Mouse (Mus musculus) lung, postnatal 4 days (tissue): ENCODE results near the gene Tec.

Experiments used
- DNase-seq, 2 experiments: peaks; one replicate each; pipeline ENCODE4 v3.0.0; 2021

Tec gene

GRCm38 (mm10) chr5:72776595-72776994, 91.7 kb downstream of the Tec start:
- DNase-seq = no peak

- DNase-seq = no peak
Observed at GRCm38 (mm10) chr5:72776127-72776526, 92.2 kb downstream of the Tec start.

GRCm38 (mm10) chr5:72769841-72770240, 98.4 kb downstream of the Tec start:
- no peak for DNase-seq

- DNase-seq = no peak
Observed at GRCm38 (mm10) chr5:72763546-72763945, 104.7 kb downstream of the Tec start.

DNA sequence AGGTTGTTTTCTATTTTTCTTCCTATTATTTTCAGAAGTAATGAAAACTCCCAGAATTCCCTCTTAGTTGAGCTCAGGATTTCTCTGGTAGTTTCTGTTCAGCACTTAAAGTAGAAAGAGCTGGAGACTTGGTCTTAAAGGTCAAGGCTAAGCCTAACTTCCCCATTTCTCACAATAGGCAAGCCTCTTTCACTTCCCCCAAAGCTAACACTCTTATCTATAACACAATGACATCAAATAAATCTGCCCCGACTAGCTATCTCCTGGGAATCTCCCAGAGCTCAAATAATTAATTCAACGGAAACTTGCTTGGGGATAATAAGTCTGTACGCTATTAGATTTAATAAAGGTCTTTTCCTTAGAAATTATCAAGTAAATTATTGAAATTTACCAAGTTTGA, 105.3 kb downstream of the Tec start:
- DNase-seq = no peak

GRCm38 (mm10) chr5:72761758-72762157, 106.5 kb downstream of the Tec start:
- no peak for DNase-seq

GRCm38 (mm10) chr5:72761237-72761636, 107.0 kb downstream of the Tec start:
- no peak for DNase-seq

DNA sequence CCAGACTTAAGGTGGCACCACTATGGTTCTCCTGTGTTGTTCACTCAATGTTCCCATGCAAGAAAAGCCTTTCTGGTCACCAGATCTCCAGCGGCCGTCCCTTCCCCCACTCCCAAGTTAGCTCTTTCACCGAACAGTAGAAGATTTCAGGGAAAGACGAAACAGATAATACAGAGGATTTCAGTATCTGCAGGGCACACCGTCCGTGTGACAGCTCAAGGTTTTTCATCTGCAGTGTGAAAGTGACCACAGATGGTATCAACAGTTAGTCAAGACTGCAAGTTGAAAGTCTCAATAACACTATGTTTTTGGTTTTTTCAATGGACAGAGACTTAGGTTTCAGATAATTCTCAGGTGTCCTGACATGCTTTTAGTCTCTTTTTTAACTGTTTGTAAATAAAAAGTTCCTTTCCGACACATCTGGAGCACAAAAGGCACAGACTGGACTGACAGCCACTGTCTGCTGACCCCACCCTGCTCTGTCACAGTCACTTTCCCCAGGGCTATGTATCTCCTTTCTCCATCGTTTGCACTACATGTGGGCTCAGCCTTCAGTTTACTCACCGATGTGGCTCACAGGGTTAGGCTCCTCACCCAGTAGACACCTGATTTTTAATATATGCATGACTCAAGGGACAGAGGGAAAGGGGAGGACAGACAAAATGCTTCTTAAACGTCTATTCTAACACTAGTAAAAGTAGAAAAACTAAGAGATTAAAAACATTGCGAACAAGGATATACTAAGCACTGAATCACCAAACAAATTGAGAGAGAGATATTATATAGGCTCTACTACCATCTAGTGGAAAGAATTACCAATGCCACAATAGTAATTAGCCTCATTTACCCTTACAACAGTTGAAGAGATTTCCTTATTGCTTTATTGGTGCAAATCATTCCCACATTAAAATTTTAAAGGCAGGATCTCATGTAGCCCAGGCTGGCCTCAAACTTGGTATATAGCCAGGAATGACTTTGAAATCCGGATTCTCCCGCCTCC, 109.1 kb downstream of the Tec start:
- DNase-seq = no peak

GRCm38 (mm10) chr5:72757155-72757773, 111.0 kb downstream of the Tec start:
- no peak for DNase-seq

- no peak for DNase-seq
Observed at GRCm38 (mm10) chr5:72755941-72756340, 112.3 kb downstream of the Tec start.

- DNase-seq = no peak
Observed at GRCm38 (mm10) chr5:72755035-72755434, 113.2 kb downstream of the Tec start.

DNA sequence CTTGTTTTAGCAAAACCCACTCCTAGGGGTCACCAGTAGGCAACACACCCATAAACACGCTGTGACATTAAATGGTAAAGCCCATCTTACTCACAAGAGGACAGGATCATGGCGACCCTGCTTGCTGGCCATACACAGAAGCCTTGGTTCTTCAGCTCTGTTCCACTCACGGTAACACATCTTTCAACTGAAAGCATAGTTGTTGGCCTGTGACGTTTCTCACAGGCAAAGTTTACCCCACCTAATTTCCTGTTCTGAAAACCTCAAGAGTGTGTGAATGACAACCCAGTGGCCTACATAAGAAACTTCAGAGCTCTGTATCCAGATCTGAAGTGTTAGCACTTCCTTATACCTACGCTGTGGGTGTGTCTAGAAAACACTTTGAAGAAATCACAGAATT, 115.7 kb downstream of the Tec start, which contains the start of gene Txk:
Gene Txk (minus strand): TSS at position 193 of the 400 bp plus-strand sequence.
- DNase-seq = no peak

DNA sequence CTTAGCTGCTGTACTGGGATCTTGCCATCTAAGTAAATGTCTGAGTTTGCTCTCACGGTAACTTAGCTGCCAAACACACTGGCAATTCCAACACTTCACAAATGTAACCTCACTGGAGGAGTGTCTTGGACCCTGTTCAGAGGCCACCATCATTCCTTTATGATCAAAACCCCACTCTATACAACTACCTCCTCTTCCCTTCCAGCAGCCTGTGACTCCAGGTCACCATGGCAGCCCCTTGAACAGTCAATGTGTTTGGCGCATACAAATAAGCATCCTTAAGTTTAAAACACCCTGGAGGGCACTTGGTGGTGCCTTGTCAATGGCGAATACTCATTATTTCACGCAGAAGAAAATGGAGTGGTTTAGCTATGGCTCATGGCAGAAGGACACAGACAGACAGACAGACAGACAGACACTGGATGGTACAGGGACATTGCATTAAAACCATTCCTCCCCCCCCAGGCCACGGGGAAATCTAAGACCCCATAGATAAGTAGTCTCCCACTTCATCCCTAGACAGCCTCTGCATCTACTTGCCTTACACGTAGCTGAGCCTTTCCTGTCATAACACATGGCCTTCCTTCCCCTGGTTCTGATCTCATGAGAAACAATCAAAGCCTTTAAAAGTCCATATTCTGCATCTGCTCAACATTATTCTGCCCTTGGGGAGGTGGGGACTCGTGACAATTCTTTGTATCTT, 117.1 kb downstream of the Tec start:
- no peak for DNase-seq

DNA sequence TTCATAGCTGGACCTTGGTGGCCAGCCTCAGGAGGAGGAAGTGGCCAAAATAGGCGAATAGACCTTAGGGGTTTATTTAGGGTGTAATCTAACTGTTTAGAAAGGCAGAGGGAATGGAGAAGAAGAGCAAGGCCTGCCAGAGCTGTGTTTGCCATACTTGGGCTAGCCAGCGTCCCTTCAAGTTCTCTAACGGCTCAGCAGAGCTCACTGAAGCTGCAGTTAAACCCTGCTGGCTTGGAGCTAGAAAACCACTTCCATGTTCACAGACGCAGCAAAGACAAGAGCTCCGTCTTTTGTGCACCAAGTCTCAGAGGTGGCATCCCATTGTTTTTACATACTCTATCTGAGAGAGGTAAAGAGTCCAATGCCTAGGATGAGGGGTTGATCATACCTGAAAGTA, 118.1 kb downstream of the Tec start:
- no peak for DNase-seq

- no peak for DNase-seq
Observed at GRCm38 (mm10) chr5:72748659-72749265, 119.5 kb downstream of the Tec start.

- no peak for DNase-seq
Observed at GRCm38 (mm10) chr5:72747384-72747783, 120.9 kb downstream of the Tec start.

DNA sequence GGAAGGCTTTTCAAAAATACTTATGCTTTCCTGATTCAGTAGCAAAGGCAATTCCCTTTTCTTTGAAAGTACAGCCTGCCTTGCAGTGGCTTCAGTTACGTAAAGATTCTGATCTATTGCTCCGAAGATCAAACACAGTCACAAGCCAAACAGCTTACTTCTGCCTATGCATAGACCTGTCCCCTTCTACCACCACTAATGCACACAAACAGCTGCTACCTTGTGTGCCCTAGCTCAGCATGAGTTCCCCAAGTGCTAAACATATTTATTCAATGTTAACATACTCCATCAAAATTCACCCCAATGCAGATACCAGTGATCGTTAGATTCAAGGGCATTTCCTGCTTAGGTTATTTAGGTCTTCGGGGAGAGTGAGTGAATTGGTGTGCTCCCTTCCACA, 121.8 kb downstream of the Tec start:
- DNase-seq = no peak

DNA sequence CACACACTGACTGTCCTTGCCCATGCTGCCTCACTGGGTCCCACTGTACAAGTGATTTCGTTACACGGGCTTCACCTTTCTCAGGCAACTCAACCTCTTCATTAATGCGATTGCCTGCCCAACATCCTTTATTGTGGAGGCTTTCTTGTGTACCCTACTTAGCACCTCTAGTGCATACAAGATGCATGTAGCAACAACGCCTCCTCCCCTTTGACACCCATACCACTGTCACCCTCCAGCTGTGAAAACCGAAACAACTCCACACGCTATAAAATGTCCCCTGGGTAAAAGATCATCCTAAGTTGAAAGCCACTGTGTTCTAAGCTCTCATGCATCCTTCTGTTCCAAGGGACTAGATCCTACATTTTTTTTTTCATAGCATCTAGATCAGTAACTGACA, 125.2 kb downstream of the Tec start:
- no peak for DNase-seq

DNA sequence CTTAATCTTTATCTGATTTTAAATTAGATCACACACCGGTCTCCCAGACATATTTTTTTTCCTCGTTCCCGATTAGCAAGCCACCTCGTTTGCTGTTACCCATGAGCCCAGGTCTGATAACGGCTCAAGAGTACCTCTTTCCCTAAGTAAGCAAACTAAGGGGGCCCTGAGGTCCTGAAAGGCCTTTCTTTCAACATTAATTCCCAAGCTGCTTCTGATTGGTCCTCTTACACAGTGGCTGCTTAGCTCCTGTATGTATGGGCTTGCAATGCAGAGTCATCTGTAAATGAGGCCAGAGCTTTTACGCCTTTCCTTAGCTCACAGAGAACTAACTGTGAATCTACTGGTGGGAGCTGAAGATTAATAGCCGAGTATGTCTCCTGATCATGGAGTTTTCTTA, 131.4 kb downstream of the Tec start:
- no peak for DNase-seq

GRCm38 (mm10) chr5:72736437-72736836, 131.8 kb downstream of the Tec start:
- DNase-seq = no peak

GRCm38 (mm10) chr5:72735763-72736162, 132.5 kb downstream of the Tec start:
- DNase-seq = no peak

DNA sequence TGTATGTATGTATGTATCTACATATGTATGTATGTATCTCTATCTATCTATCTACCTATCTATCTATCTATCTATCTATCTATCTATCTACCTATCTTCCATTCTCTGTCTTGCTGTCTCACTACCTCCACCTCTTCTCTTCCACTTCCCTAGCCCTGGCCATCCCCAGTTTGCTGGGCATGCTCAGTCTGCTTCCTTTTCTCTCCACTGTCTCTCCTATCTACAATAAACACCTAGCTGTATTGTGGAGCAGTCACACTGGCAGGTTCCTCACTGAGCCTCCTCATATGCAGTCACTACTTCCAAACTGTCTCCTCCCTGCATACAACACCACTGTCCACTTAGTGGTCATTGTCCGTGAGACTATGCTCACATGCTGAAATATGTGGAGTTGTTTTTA, 135.4 kb downstream of the Tec start:
- DNase-seq = no peak

GRCm38 (mm10) chr5:72725404-72725803, 142.9 kb downstream of the Tec start:
- no peak for DNase-seq
